Comparison of ENCODE assay signal across 9 mouse cellular contexts in genomic region chr10:40583584-40584255, GRCm38 (mm10). TPM values are rescaled to one million over a fixed set of nuclear protein-coding genes. Genes with fewer than 3 reads are reported as not detected.
DNase-seq lines count a peak whose midpoint lies in the region; ATAC-seq and TF ChIP-seq lines count a peak whose summit lies in the region.
"Had no signal": no experiment of that assay in that cellular context is flagged by ENCODE, and none has a peak within 500 bp of the region (broad histone marks: within the 10 kb centered on the region; RNA-seq: fewer than 3 reads in every experiment).

No protein-coding gene starts in this region.

- no peak for ATAC-seq in midbrain, embryonic 13.5 days
- no peak for ATAC-seq in liver, embryonic 14.5 days (ENCODE audit: insufficient read depth)
- no peak for ATAC-seq in erythroid progenitor cell, adult 5-6 weeks (replicated peaks; ENCODE audit: low FRiP score, poor library complexity, severe bottlenecking)
- ATAC-seq in cerebellum, adult (ENCODE audit: insufficient number of reproducible peaks, low FRiP score, low TSS enrichment) = no peak

- no peaks in the 10 kb centered on the region for H3K9me3 ChIP-seq in midbrain, embryonic 10.5 days (replicated peaks)
- H3K9me3 ChIP-seq in midbrain, embryonic 13.5 days = no peaks in the 10 kb centered on the region
- no peaks in the 10 kb centered on the region for H3K9me3 ChIP-seq in liver, embryonic 14.5 days (ENCODE audit: control insufficient read depth, low read length)
- H3K9me3 ChIP-seq: hindbrain, embryonic 15.5 days had no signal

- intact Hi-C loops in gastrocnemius, adult 2 months (cut with DNase I) = no loop called here
- intact Hi-C loops in gastrocnemius, postnatal 14 days (cut with DNase I; ENCODE audit: low total_unique reads) = no loop called here

- H3K4me1 ChIP-seq in midbrain, embryonic 10.5 days = no peaks in the 10 kb centered on the region
- no peaks in the 10 kb centered on the region for H3K4me1 ChIP-seq in midbrain, embryonic 13.5 days (replicated peaks)
- H3K4me1 ChIP-seq in liver, embryonic 14.5 days (replicated peaks; ENCODE audit: control insufficient read depth in 2 of 2, insufficient read depth in 2 of 2, low read length in 1 of 2) = no peaks in the 10 kb centered on the region
- H3K4me1 ChIP-seq: hindbrain, embryonic 15.5 days had no signal

- H3K4me2 ChIP-seq in midbrain, embryonic 13.5 days (replicated peaks) = no peak overlapping the region
- H3K4me2 ChIP-seq in liver, embryonic 14.5 days (ENCODE audit: low read depth) = no peak overlapping the region
- H3K4me2 ChIP-seq: hindbrain, embryonic 15.5 days had no signal

- no peak overlapping the region for H3K9ac ChIP-seq in midbrain, embryonic 13.5 days (replicated peaks)
- no peak overlapping the region for H3K9ac ChIP-seq in liver, embryonic 14.5 days (replicated peaks)
- H3K9ac ChIP-seq: hindbrain, embryonic 15.5 days had no signal

- no peak overlapping the region for H3K4me3 ChIP-seq in gastrocnemius, adult 2 months
- H3K4me3 ChIP-seq in midbrain, embryonic 10.5 days = no peak overlapping the region
- H3K4me3 ChIP-seq in midbrain, embryonic 13.5 days (replicated peaks) = no peak overlapping the region
- no peak overlapping the region for H3K4me3 ChIP-seq in liver, embryonic 14.5 days (ENCODE audit: insufficient read depth in 1 of 2, low read depth in 2 of 2, low read length in 2 of 2)
- H3K4me3 ChIP-seq: hindbrain, embryonic 15.5 days had no signal

- H3K27me3 ChIP-seq in midbrain, embryonic 10.5 days (ENCODE audit: low read depth, poor library complexity, severe bottlenecking) = no peaks in the 10 kb centered on the region
- H3K27me3 ChIP-seq in midbrain, embryonic 13.5 days = no peaks in the 10 kb centered on the region
- H3K27me3 ChIP-seq in liver, embryonic 14.5 days (ENCODE audit: control insufficient read depth, insufficient read depth, low read length) = no peaks in the 10 kb centered on the region
- H3K27me3 ChIP-seq: hindbrain, embryonic 15.5 days had no signal

- no peak for TF ChIP-seq EP300 in liver, embryonic 14.5 days (IDR thresholded peaks at IDR 0.05; ENCODE audit: low read depth)

- no peaks in the 10 kb centered on the region for H3K36me3 ChIP-seq in midbrain, embryonic 10.5 days
- H3K36me3 ChIP-seq in midbrain, embryonic 13.5 days = no peaks in the 10 kb centered on the region
- no peaks in the 10 kb centered on the region for H3K36me3 ChIP-seq in liver, embryonic 14.5 days (replicated peaks; ENCODE audit: control insufficient read depth, insufficient read depth, low read depth)
- H3K36me3 ChIP-seq: hindbrain, embryonic 15.5 days had no signal

- no peak overlapping the region for H3K27ac ChIP-seq in gastrocnemius, adult 2 months
- H3K27ac ChIP-seq in midbrain, embryonic 10.5 days (replicated peaks) = no peak overlapping the region
- no peak overlapping the region for H3K27ac ChIP-seq in midbrain, embryonic 13.5 days
- no peak overlapping the region for H3K27ac ChIP-seq in liver, embryonic 14.5 days
- H3K27ac ChIP-seq: hindbrain, embryonic 15.5 days had no signal

- TF ChIP-seq CTCF in gastrocnemius, adult 2 months (IDR thresholded peaks at IDR 0.05) = peak; percentile 39; the same call in 1 of the 2 replicates
- TF ChIP-seq CTCF in liver, embryonic 14.5 days (IDR thresholded peaks at IDR 0.05; ENCODE audit: low read depth) = peak; percentile 56

- WGBS in midbrain, embryonic 10.5 days = 84% methylated on average over 8 of the region's 8 CpGs
- WGBS in midbrain, embryonic 13.5 days = 81% methylated on average over 8 of the region's 8 CpGs
- 69% methylated on average over 8 of the region's 8 CpGs for WGBS in liver, embryonic 14.5 days (ENCODE audit: insufficient replicate concordance)

- no peak for DNase-seq in gastrocnemius, adult 2 months
- DNase-seq in gastrocnemius, postnatal 14 days = no peak
- DNase-seq in midbrain, embryonic 10.5 days (ENCODE audit: low spot score) = peak; percentile 30
- DNase-seq in adipocyte (ENCODE audit: low spot score) = peak; percentile 33
- DNase-seq in liver, embryonic 14.5 days (ENCODE audit: low read depth in 3 of 3, low spot score in 3 of 3) = peak in 1 of 3 experiments; percentile 1

RNA-seq across cellular contexts. Expression of gene Slc22a16, which starts 13.6 kb away (rescaled TPM):
- total RNA-seq in gastrocnemius, adult 2 months (2021) = not detected
- not detected for total RNA-seq in gastrocnemius, postnatal 14 days (2021)
- polyA plus RNA-seq in midbrain, embryonic 10.5 days (2016; fragmentation: Nextera tagmentation; extraction: Ambion mirVana) = not detected in 2 replicates
- not detected in 2 replicates for polyA plus RNA-seq in midbrain, embryonic 13.5 days (2015; fragmentation: Nextera tagmentation; extraction: Ambion mirVana)
- polyA plus RNA-seq in liver, embryonic 14.5 days (2012; rRNA removed) = not detected in 2 replicates
- polyA plus RNA-seq in liver, embryonic 14.5 days (2014; fragmentation: Nextera tagmentation; extraction: Ambion mirVana) = not detected in 2 replicates
- total RNA-seq in erythroid progenitor cell, adult 5-6 weeks (2015; ENCODE audit: low replicate concordance) = not detected in 2 replicates
- not detected in 2 replicates for total RNA-seq in erythroid progenitor cell, adult 5-6 weeks (2017; ENCODE audit: low replicate concordance)
- polyA plus RNA-seq: hindbrain, embryonic 15.5 days had no signal

RNA-seq across cellular contexts. Expression of gene Ddo, which starts 46.1 kb away (rescaled TPM):
- total RNA-seq in gastrocnemius, adult 2 months (2021) = 10 to 100 TPM; 21.5 to 36.9 TPM
- 10 to 100 TPM; 22.0 to 24.3 TPM for total RNA-seq in gastrocnemius, postnatal 14 days (2021)
- polyA plus RNA-seq in midbrain, embryonic 10.5 days (2016; fragmentation: Nextera tagmentation; extraction: Ambion mirVana) = 0.21 TPM in 1 of 2 replicates, not detected in the other
- polyA plus RNA-seq in midbrain, embryonic 13.5 days (2015; fragmentation: Nextera tagmentation; extraction: Ambion mirVana) = 0.19 and 0.70 TPM in 2 replicates
- polyA plus RNA-seq in liver, embryonic 14.5 days (2012; rRNA removed) = 0.02 TPM in 2 replicates
- not detected in 2 replicates for polyA plus RNA-seq in liver, embryonic 14.5 days (2014; fragmentation: Nextera tagmentation; extraction: Ambion mirVana)
- total RNA-seq in erythroid progenitor cell, adult 5-6 weeks (2015; ENCODE audit: low replicate concordance) = not detected in 2 replicates
- total RNA-seq in erythroid progenitor cell, adult 5-6 weeks (2017; ENCODE audit: low replicate concordance) = not detected in 2 replicates

Comparison
In these comparisons a context has a peak if more than half of its experiments do, and no peak if none do; other contexts are left out.
1. DNase-seq: peak in midbrain, embryonic 10.5 days (single experiment) and adipocyte (single experiment); none in gastrocnemius, adult 2 months (single experiment) and gastrocnemius, postnatal 14 days (single experiment).
2. RNA of gene Ddo, which starts 46.1 kb away (total RNA-seq): 21.5 to 36.9 TPM in gastrocnemius, adult 2 months and 22.0 to 24.3 TPM in gastrocnemius, postnatal 14 days; not detected in erythroid progenitor cell, adult 5-6 weeks; every median in the first group is over 10 times any median in the second.